Mouse (Mus musculus) stomach, embryonic 14.5 days (tissue): ENCODE results near the gene Ndufb4. TPM values are rescaled to one million over a fixed set of nuclear protein-coding genes. Genes with fewer than 3 reads are reported as not detected.

Experiments
- ATAC-seq: fragments of 200-750 bp; cut with Nextera tagmentation; 2 replicates; pipeline ENCODE4 v1.8.0; 2017; ENCODE audit warnings: low read depth, moderate TSS enrichment; ENCODE audit not compliant: insufficient number of reproducible peaks, insufficient read depth, low FRiP score
- H3K27ac ChIP-seq: fragments of 300-500 bp; sonication (generic); 2 replicates; pipeline ENCODE4 v1.5.1; 2014; ENCODE audit warnings: mild to moderate bottlenecking, low read length, moderate library complexity, mixed read lengths
- H3K27me3 ChIP-seq: fragments of 300-500 bp; sonication (generic); 2 replicates; pipeline ENCODE4 v1.6.1; 2014; ENCODE audit warnings: low read length, control low read depth, mixed read lengths; ENCODE audit not compliant: control insufficient read depth, insufficient read depth
- H3K36me3 ChIP-seq: fragments of 300-500 bp; sonication (generic); 2 replicates; pipeline ENCODE4 v1.6.1; 2014; ENCODE audit warnings: mild to moderate bottlenecking, control low read depth, low read length, moderate library complexity, mixed read lengths; ENCODE audit not compliant: control insufficient read depth, insufficient read depth
- H3K4me1 ChIP-seq: fragments of 300-500 bp; sonication (generic); 2 replicates; pipeline ENCODE4 v1.6.1; 2014; ENCODE audit warnings: low read length, control low read depth, mixed read lengths; ENCODE audit not compliant: control insufficient read depth, insufficient read depth
- H3K4me2 ChIP-seq: fragments of 300-500 bp; sonication (generic); replicated peaks from 2 replicates; pipeline ENCODE4 v1.6.1; 2014; ENCODE audit warnings: low read depth, low read length, control low read depth
- H3K4me3 ChIP-seq: fragments of 300-500 bp; sonication (generic); 2 replicates; pipeline ENCODE4 v1.5.1; 2014; ENCODE audit warnings: low read depth, low read length, control low read depth
- H3K9ac ChIP-seq: fragments of 300-500 bp; sonication (generic); replicated peaks from 2 replicates; pipeline ENCODE4 v1.6.1; 2014; ENCODE audit warnings: low read depth, mild to moderate bottlenecking, control low read depth, low read length, moderate library complexity, mixed read lengths
- H3K9me3 ChIP-seq: fragments of 300-500 bp; sonication (generic); 2 replicates; pipeline ENCODE4 v1.6.1; 2016; ENCODE audit warnings: low read depth, low read length, control low read depth; ENCODE audit not compliant: control insufficient read depth
- WGBS: fragments of 180-500 bp; shearing (Covaris S2); extraction: QIAGEN DNeasy Blood & Tissue Kit; methylation state at CpG from one replicate; pipeline ENCODE4 v1.1.7; 2014; 5-methylcytosine and 5-hydroxymethylcytosine counted together
- polyA plus RNA-seq: library from polyadenylated mRNA; unstranded; fragments of >200 nt; fragmentation: Nextera tagmentation; extraction: Ambion mirVana; gene quantifications from 2 replicates; pipeline ENCODE4 v1.2.1, GENCODE M21; 2014

Gene Ndufb4
- polyA plus RNA-seq, 1 experiment from 2014 or later, result 62.5 TPM

DNA sequence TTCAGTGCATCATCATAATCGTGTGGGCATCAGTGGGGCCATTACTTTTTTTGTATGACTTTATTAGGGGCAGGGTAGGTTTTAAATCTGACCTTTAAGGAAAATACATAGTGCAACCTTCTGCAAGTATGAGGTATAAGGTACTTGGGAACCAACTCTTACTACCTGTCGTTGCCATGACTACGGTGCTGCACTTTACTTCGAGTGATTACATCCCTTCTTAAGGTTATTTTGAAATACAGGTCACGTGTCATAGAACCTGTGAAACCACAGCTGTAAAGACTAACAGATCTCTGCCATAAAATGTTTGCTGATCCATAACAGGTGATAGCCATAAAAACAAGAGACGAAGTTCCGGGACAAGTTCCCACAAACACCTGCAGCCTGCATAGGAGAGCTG, 55.8 kb downstream of the Ndufb4 start:
- Histone ChIP-seq H3K4me3 (no peak overlapping the region), H3K36me3 (no peaks in the 10 kb centered on the region), H3K9ac (no peak overlapping the region), H3K4me2 (no peak overlapping the region), H3K9me3 (no peaks in the 10 kb centered on the region), H3K27me3 (no peaks in the 10 kb centered on the region), H3K27ac (no peak overlapping the region), H3K4me1 (no peaks in the 10 kb centered on the region)
- WGBS, result 79% methylated on average over 7 of the region's 7 CpGs
- ATAC-seq, result no peak

GRCm38 (mm10) chr16:37597412-37597811, 56.8 kb downstream of the Ndufb4 start:
- no peak overlapping the region for H3K27ac ChIP-seq
- no peak for ATAC-seq
- H3K4me1 ChIP-seq, result no peaks in the 10 kb centered on the region
- H3K9ac ChIP-seq, result no peak overlapping the region
- no peaks in the 10 kb centered on the region for H3K36me3 ChIP-seq
- no peaks in the 10 kb centered on the region for H3K27me3 ChIP-seq
- H3K9me3 ChIP-seq, result no peaks in the 10 kb centered on the region
- no peak overlapping the region for H3K4me2 ChIP-seq
- 66% methylated on average over 5 of the region's 5 CpGs for WGBS
- no peak overlapping the region for H3K4me3 ChIP-seq

Other genes starting within 250 kb of the Ndufb4 start
- gene Gtf2e1, start 114.7 kb downstream of the Ndufb4 start, polyA plus RNA-seq, result 25.0 and 26.3 TPM in 2 replicates
- gene Rabl3, start 114.6 kb downstream of the Ndufb4 start, polyA plus RNA-seq, result 25.8 and 28.5 TPM in 2 replicates
- not detected in 2 replicates for gene Hgd, start 74.3 kb downstream of the Ndufb4 start, polyA plus RNA-seq
- 519 and 542 TPM in 2 replicates for gene Fstl1, start 122.4 kb upstream of the Ndufb4 start, polyA plus RNA-seq
- gene Gm36028, start 206.7 kb upstream of the Ndufb4 start, polyA plus RNA-seq, result not detected in 2 replicates
- 61.2 and 64.2 TPM in 2 replicates for gene Lrrc58, start 213.9 kb upstream of the Ndufb4 start, polyA plus RNA-seq